Mouse (Mus musculus): ENCODE data around the gene Ccr1. TPM values are rescaled to one million over a fixed set of nuclear protein-coding genes. Genes with fewer than 3 reads are reported as not detected.
A peak's percentile ranks its signal among the peaks of the same experiment; 100 is the strongest.
"Not testable (repeated sequence)": the region's sequence is repeated elsewhere in the genome, so short reads cannot be mapped to it uniquely, and the experiment has no call there.

Gene Ccr1
- total and polyA plus RNA-seq, 3 experiments: 0.07 TPM; not detected in 2

DNA sequence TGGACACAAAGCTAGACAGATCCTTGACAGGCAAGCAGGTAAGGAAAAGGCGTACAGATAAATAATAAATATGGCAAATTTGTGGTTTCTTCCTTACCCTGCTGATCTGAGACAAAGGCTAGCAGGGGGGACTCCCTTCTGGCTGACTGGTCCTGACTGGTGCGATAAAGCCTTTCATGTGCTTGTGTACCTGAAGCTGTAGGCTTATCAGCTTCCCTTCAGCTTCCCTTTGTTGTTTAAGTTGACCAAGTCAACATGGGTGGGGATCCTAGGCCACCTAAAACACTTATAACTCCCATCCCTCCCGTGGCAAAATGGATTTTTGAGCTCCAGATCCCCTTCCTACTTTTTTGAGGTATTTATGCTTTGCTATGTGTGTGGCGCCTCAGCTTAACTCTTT lies 13.4 kb upstream of the Ccr1 start (continued):
- TF ChIP-seq RAD21 (IDR thresholded peaks at IDR 0.05; ENCODE audit: low read depth, low read length) (no peak), MAZ (IDR thresholded peaks at IDR 0.05; ENCODE audit: low read depth, low read length) (0 out of 2 replicates have a peak, but pooled peaks have one; percentile 24), RCOR1 (IDR thresholded peaks at IDR 0.05; ENCODE audit: low read depth, low read length) (peak; percentile 90), NELFE (IDR thresholded peaks at IDR 0.05; ENCODE audit: low read depth, low read length) (no peak), ZKSCAN1 (IDR thresholded peaks at IDR 0.05; ENCODE audit: low read depth, low read length) (no peak), MAFK (IDR thresholded peaks at IDR 0.05; ENCODE audit: borderline replicate concordance, low read depth, low read length) (peak; percentile 29; the same call in 1 of the 2 replicates), KAT2A (conservative IDR thresholded peaks at IDR 0.05; ENCODE audit: low read depth, low read length) (no peak), POLR2AphosphoS5 (IDR thresholded peaks at IDR 0.05; ENCODE audit: borderline replicate concordance, low read depth, low read length) (no peak), CHD2 (IDR thresholded peaks at IDR 0.05; ENCODE audit: low read length) (no peak), MYC (IDR thresholded peaks at IDR 0.05; ENCODE audit: low read depth, low read length) (peak; percentile 69; the same call in 1 of the 2 replicates), ZC3H11A (IDR thresholded peaks at IDR 0.05; ENCODE audit: low read depth, low read length) (no peak), ZNF384 (IDR thresholded peaks at IDR 0.05; ENCODE audit: low read depth, low read length) (no peak), CHD1 (IDR thresholded peaks at IDR 0.05; ENCODE audit: low read depth, low read length) (no peak)

DNA sequence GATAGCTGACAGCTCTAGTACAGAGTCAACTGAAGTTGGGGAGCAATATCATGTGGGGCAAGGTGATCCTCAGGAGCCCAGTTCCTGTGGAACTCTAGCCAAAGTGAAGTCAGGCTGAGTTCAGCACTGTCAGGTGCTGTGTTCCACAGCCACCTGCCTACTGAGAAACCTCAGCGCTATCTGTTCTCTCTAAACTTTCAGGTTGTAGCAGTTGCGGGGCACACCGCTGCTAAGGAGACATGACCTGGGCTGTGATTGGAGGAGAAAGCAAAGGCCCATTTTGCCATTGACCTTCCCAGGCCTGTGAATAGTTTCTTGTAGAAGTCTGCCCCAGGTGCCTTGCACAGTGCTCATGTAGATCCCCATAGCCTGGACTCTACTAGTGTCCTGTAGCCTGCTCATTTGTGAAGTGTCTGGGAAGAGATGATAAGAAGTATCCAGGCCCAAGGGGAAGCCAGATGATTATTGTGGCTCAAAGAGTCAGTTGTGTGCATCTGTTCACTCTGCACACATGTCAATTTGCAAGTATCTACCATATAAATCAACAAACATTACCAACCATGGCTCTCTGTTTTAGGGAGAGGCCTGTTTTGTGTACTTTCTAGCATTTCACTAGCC lies 12.5 kb upstream of the Ccr1 start:
- H3K4me3 ChIP-seq (ENCODE audit: control insufficient read depth in 1 of 2, insufficient read depth in 1 of 2, low read depth in 2 of 2, low read length in 2 of 2); H3K79me2 ChIP-seq (ENCODE audit: control insufficient read depth, insufficient read depth, low read length, poor library complexity); H3K9ac ChIP-seq (ENCODE audit: control insufficient read depth, low read depth, low read length, poor library complexity, severe bottlenecking); H3K27me3 ChIP-seq (ENCODE audit: control insufficient read depth in 1 of 2, insufficient read depth in 2 of 2, low read length in 2 of 2); DNase-seq (ENCODE audit: low read depth, low spot score); H3K9me3 ChIP-seq (replicated peaks; ENCODE audit: insufficient read depth, low read length): not testable (repeated sequence)
- peaks cover 0 to 43% of the 10 kb centered on the region in 2 experiments; a peak in 2 of 4 replicates for H3K36me3 ChIP-seq (ENCODE audit: control insufficient read depth in 1 of 2, insufficient read depth in 2 of 2, low read length in 2 of 2)
- H3K4me1 ChIP-seq (ENCODE audit: control insufficient read depth in 1 of 2, insufficient read depth in 2 of 2, low read length in 2 of 2): peaks cover 31 to 33% of the 10 kb centered on the region in 2 experiments
- peak overlapping the region; percentile 61 for H3K27ac ChIP-seq (ENCODE audit: control insufficient read depth, low read depth, low read length)

DNA sequence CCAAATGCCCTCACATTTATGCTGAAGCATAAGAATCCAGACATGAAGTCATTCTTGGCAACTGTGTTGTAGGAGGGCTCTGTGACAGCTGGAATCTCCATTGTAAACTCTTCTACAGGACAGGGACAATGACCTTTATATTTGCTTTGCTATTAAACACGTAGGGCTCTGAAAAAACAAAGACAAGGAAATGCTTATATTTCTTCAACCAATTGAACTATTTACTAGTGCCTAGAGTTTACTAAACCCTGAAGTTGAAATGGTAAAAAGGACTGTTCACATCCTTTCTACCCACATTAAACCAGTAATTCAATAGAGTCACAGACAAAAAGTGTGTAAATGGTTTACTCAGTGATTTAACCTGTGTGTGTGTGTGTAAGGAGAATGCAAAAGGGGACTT lies 9.8 kb upstream of the Ccr1 start, which contains the start of gene Ccr1l1:
TSS of gene Ccr1l1 (minus strand) at position 101 of the 400 bp plus-strand sequence.
- H3K9me3 ChIP-seq (replicated peaks; ENCODE audit: insufficient read depth, low read length): no peaks in the 10 kb centered on the region
- no peak within 1 kb of the TSS for H3K4me3 ChIP-seq (ENCODE audit: control insufficient read depth in 1 of 2, insufficient read depth in 1 of 2, low read depth in 2 of 2, low read length in 2 of 2)
- H3K27me3 ChIP-seq (ENCODE audit: control insufficient read depth in 1 of 2, insufficient read depth in 2 of 2, low read length in 2 of 2): no peaks in the 10 kb centered on the region; a peak in 1 of 4 replicates
- H3K4me1 ChIP-seq (ENCODE audit: control insufficient read depth in 1 of 2, insufficient read depth in 2 of 2, low read length in 2 of 2): peaks cover 12 to 19% of the 10 kb centered on the region in 2 experiments
- no peaks in the 10 kb centered on the region for H3K79me2 ChIP-seq (ENCODE audit: control insufficient read depth, insufficient read depth, low read length, poor library complexity)
- no peak within 1 kb of the TSS for H3K27ac ChIP-seq (ENCODE audit: control insufficient read depth, low read depth, low read length)
- no peak within 1 kb of the TSS for H3K9ac ChIP-seq (ENCODE audit: control insufficient read depth, low read depth, low read length, poor library complexity, severe bottlenecking)
- TF ChIP-seq CHD2 (IDR thresholded peaks at IDR 0.05; ENCODE audit: low read length): no peak
- no peak for TF ChIP-seq MAZ (IDR thresholded peaks at IDR 0.05; ENCODE audit: low read depth, low read length)
- TF ChIP-seq MEF2A (IDR thresholded peaks at IDR 0.05; ENCODE audit: extremely low read depth, insufficient replicate concordance, low read depth, low read length, poor library complexity, severe bottlenecking): no peak
- TF ChIP-seq MYB (IDR thresholded peaks at IDR 0.05; ENCODE audit: low read depth, low read length): no peak
- TF ChIP-seq TBP (IDR thresholded peaks at IDR 0.05; ENCODE audit: low read depth, low read length): no peak
- no peak for TF ChIP-seq ZMIZ1 (IDR thresholded peaks at IDR 0.05; ENCODE audit: low read depth, low read length)
- TF ChIP-seq USF1 (IDR thresholded peaks at IDR 0.05; ENCODE audit: low read depth, low read length): no peak
- TF ChIP-seq MAFK (IDR thresholded peaks at IDR 0.05; ENCODE audit: borderline replicate concordance, low read depth, low read length): no peak
- TF ChIP-seq BHLHE40 (IDR thresholded peaks at IDR 0.05; ENCODE audit: borderline replicate concordance, low read depth, low read length): no peak
- no peak for TF ChIP-seq E2F4 (IDR thresholded peaks at IDR 0.05; ENCODE audit: borderline replicate concordance, low read depth, low read length)
- no peak for TF ChIP-seq NELFE (IDR thresholded peaks at IDR 0.05; ENCODE audit: low read depth, low read length)
- TF ChIP-seq UBTF (IDR thresholded peaks at IDR 0.05; ENCODE audit: borderline replicate concordance, insufficient read depth, low read depth, low read length): no peak
- no peak for TF ChIP-seq MXI1 (IDR thresholded peaks at IDR 0.05; ENCODE audit: low read depth, low read length)
- TF ChIP-seq ZC3H11A (IDR thresholded peaks at IDR 0.05; ENCODE audit: low read depth, low read length): no peak
- TF ChIP-seq GATA1 (IDR thresholded peaks at IDR 0.05; ENCODE audit: low read depth, low read length): no peak
- TF ChIP-seq SIN3A (IDR thresholded peaks at IDR 0.05; ENCODE audit: low read length): no peak
- no peak for TF ChIP-seq TAL1 (IDR thresholded peaks at IDR 0.05; ENCODE audit: low read length)
- no peak for TF ChIP-seq JUND (IDR thresholded peaks at IDR 0.05; ENCODE audit: low read depth, low read length)
- no peak for TF ChIP-seq HCFC1 (IDR thresholded peaks at IDR 0.05; ENCODE audit: low read depth, low read length)
- no peak for TF ChIP-seq ZNF384 (IDR thresholded peaks at IDR 0.05; ENCODE audit: low read depth, low read length)
- peaks cover 0 to 20% of the 10 kb centered on the region in 2 experiments; a peak in 2 of 4 replicates for H3K36me3 ChIP-seq (ENCODE audit: control insufficient read depth in 1 of 2, insufficient read depth in 2 of 2, low read length in 2 of 2)
- no peak for DNase-seq (ENCODE audit: low read depth, low spot score)

All from MEL (cell line).